Mouse (Mus musculus) hindbrain, embryonic 16.5 days (tissue): ENCODE results near the gene Sim2. TPM values are rescaled to one million over a fixed set of nuclear protein-coding genes. Genes with fewer than 3 reads are reported as not detected.

Source experiments
- ATAC-seq: fragments of 200-750 bp; cut with Nextera tagmentation; 2 replicates; pipeline ENCODE4 v1.8.0; 2017; ENCODE audit warnings: moderate TSS enrichment, moderate library complexity
- H3K27ac ChIP-seq: fragments of 300-500 bp; sonication (generic); 2 replicates; pipeline ENCODE4 v1.5.1; 2014; ENCODE audit warnings: low read depth, mild to moderate bottlenecking, control low read depth, low read length, moderate library complexity
- H3K27me3 ChIP-seq: fragments of 300-500 bp; sonication (generic); replicated peaks from 2 replicates; pipeline ENCODE4 v1.6.1; 2014; ENCODE audit warnings: low read length; ENCODE audit not compliant: control insufficient read depth, insufficient read depth
- H3K36me3 ChIP-seq: fragments of 300-500 bp; sonication (generic); 2 replicates; pipeline ENCODE4 v1.6.1; 2014; ENCODE audit warnings: mild to moderate bottlenecking, low read length, moderate library complexity, mixed read lengths; ENCODE audit not compliant: control insufficient read depth, insufficient read depth
- H3K4me1 ChIP-seq: fragments of 300-500 bp; sonication (generic); 2 replicates; pipeline ENCODE4 v1.6.1; 2014; ENCODE audit warnings: low read depth, low read length; ENCODE audit not compliant: control insufficient read depth, insufficient read depth
- H3K4me2 ChIP-seq: fragments of 300-500 bp; sonication (generic); 2 replicates; pipeline ENCODE4 v1.6.1; 2014; ENCODE audit warnings: mild to moderate bottlenecking, low read length, control low read depth, moderate library complexity
- H3K4me3 ChIP-seq: fragments of 300-500 bp; sonication (generic); 2 replicates; pipeline ENCODE4 v1.5.1; 2014; ENCODE audit warnings: mild to moderate bottlenecking, low read length, control low read depth, moderate library complexity
- H3K9ac ChIP-seq: fragments of 300-500 bp; sonication (generic); 2 replicates; pipeline ENCODE4 v1.6.1; 2014; ENCODE audit warnings: low read depth, mild to moderate bottlenecking, control low read depth, low read length, moderate library complexity
- H3K9me3 ChIP-seq: fragments of 300-500 bp; sonication (generic); 2 replicates; pipeline ENCODE4 v1.6.1; 2014; ENCODE audit warnings: mild to moderate bottlenecking, low read length, moderate library complexity; ENCODE audit not compliant: control insufficient read depth
- WGBS: fragments of 180-500 bp; shearing (Covaris S2); extraction: QIAGEN DNeasy Blood & Tissue Kit; methylation state at CpG from one replicate; pipeline ENCODE4 v1.1.7; 2014; 5-methylcytosine and 5-hydroxymethylcytosine counted together
- polyA plus RNA-seq: library from polyadenylated mRNA; unstranded; fragments of >200 nt; fragmentation: Nextera tagmentation; extraction: Ambion mirVana; gene quantifications from 2 replicates; pipeline ENCODE4 v1.2.1, GENCODE M21; 2015

The Sim2 gene
- polyA plus RNA-seq, 1 experiment from 2014 or later: not detected

DNA sequence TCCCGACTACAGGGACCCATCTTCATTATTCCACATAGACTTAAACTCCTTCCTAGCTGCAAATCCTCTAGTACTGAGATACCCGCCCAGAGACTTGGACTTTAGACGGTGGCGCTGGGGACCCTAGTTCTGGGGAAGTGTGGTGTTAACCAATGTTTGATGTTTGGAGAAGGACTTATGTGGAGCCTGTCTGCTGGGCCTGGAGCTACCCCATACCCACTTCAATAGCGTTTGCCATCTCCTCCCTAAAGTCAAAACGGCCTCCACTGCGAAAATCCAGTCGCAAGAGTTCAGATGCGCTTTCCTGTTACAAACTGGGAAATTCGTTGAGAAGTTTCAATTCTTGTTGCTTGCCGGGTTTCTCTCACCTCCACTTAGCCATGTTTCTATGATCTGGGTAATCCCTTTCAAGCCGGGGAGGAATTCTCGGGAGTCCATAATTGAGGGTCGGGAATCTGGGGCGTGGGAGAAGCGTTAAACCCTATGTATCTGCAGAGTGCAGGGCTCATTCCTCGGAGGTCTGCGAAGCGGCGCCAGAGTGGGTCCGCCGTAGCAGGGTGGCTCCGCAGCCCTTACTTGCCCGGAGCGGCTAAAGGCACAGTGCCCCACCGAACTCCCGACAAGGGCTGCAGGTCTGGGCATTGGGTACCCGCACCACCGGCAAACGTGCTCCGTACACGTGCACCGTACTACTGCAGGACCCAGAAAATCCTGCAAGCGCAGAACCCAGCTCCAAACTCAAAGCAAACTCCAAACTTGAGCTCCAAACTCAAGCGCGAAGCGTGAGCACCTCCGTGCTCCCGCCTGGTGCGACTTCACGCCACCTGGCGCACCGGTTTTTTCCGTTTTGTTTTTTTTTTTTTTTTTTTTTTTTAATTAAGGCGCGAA, 1.5 kb upstream of the Sim2 start:
- Histone ChIP-seq H3K4me3 (no peak overlapping the region), H3K27me3 (peaks cover 66% of the 10 kb centered on the region), H3K9ac (no peak overlapping the region), H3K4me2 (no peak overlapping the region), H3K27ac (no peak overlapping the region), H3K4me1 (peaks cover 5% of the 10 kb centered on the region; the same call in 1 of the 2 replicates), H3K36me3 (no peaks in the 10 kb centered on the region), H3K9me3 (no peaks in the 10 kb centered on the region)
- ATAC-seq: no peak
- WGBS: under 1% methylated on average over 46 of the region's 46 CpGs

DNA sequence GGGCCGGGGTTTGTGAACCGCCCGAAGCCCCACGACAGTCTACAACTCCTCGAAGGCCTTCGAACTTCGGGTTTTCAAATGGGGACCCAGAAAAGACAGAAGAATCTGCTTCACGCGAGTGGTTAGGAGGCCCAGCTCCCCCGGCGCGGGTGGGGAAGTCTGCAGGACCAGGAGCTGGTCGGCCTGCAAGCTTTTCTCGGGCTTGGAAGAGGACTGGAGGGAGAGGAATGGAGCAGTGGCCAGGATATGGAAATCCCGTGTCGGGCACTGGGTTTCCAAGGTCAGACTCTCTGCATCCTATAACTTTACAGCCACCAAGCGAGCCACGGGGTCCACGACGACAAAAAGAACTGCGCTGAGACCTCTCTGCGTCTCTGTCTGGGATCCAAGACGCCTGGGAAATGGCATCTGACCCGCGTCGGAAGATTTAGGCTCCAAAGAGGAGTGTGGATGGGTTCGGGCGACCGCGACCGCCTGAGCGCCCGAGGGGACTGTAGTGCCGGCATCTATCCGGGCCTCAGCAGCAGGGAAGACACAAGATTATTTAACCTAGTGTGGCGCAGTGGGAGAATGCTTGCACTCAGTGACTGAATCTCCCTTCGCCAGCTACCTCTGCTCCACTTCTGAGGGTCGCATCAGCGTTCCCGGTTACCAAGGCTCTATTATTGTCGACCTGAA, 744 bp upstream of the Sim2 start:
- ATAC-seq: no peak
- Histone ChIP-seq H3K4me2 (no peak overlapping the region), H3K9ac (no peak overlapping the region), H3K27me3 (peaks cover 64% of the 10 kb centered on the region), H3K9me3 (no peaks in the 10 kb centered on the region), H3K27ac (no peak overlapping the region), H3K36me3 (no peaks in the 10 kb centered on the region), H3K4me1 (peaks cover 5% of the 10 kb centered on the region; the same call in 1 of the 2 replicates), H3K4me3 (no peak overlapping the region)
- under 1% methylated on average over 41 of the region's 41 CpGs for WGBS

- Histone ChIP-seq H3K9ac (no peak overlapping the region), H3K4me3 (no peak overlapping the region), H3K9me3 (no peaks in the 10 kb centered on the region), H3K36me3 (no peaks in the 10 kb centered on the region), H3K27me3 (peaks cover 66% of the 10 kb centered on the region), H3K27ac (no peak overlapping the region), H3K4me1 (peaks cover 5% of the 10 kb centered on the region; the same call in 1 of the 2 replicates), H3K4me2 (no peak overlapping the region; the same call in 1 of the 2 replicates)
- under 1% methylated on average over 51 of the region's 57 CpGs for WGBS
- no peak for ATAC-seq
Observed at GRCm38 (mm10) chr16:94085603-94086285, 1.0 kb downstream of the Sim2 start.

DNA sequence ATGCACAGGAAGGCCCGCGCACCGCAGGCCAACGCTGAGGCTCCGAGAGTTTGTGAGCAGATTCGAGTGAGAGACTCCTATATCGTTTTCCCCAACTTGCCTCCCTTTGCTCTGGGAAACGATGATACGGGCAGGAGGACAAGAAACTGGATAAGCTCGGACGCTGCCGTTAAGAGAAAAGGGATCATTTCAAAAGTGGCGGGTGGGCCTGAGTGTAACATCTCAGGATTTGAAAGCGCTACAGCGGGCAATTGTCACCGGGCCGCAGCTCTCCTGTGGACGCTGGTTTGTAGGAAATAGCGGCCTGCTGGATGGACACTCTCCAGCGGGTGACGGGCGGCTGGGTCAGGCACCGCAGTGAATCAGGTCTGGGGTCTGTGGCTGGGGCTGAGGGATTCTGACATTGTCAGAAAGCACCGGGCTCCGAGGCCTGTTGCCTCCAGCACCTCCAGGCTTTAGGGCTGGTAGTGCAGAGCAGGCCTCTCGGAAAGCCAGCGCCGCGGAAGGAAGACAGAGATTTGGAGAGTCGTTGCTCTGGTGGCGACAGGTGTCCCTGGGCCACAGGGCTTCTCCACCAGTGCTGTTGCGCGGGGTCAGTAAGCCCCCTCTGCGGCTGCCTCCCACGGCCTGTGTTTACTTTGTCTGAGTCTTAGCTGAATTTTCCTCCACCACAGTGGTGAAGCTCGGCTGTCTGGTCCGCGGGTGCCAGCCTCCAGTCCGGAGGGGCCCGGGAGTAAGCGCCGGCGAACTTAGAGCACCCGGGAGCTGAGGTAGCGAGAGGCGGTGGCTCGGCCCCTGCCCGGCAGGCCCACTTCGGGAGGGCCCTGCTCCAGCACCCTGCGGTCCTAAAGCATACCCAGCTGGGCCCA, 2.2 kb downstream of the Sim2 start:
- peaks cover 67% of the 10 kb centered on the region for H3K27me3 ChIP-seq
- no peak overlapping the region for H3K4me3 ChIP-seq
- H3K4me2 ChIP-seq: no peak overlapping the region
- H3K9me3 ChIP-seq: no peaks in the 10 kb centered on the region
- WGBS: 3% methylated on average over 50 of the region's 50 CpGs
- no peak overlapping the region for H3K9ac ChIP-seq
- no peaks in the 10 kb centered on the region for H3K36me3 ChIP-seq
- H3K27ac ChIP-seq: no peak overlapping the region
- peaks cover 5% of the 10 kb centered on the region; the same call in 1 of the 2 replicates for H3K4me1 ChIP-seq
- no peak for ATAC-seq

DNA sequence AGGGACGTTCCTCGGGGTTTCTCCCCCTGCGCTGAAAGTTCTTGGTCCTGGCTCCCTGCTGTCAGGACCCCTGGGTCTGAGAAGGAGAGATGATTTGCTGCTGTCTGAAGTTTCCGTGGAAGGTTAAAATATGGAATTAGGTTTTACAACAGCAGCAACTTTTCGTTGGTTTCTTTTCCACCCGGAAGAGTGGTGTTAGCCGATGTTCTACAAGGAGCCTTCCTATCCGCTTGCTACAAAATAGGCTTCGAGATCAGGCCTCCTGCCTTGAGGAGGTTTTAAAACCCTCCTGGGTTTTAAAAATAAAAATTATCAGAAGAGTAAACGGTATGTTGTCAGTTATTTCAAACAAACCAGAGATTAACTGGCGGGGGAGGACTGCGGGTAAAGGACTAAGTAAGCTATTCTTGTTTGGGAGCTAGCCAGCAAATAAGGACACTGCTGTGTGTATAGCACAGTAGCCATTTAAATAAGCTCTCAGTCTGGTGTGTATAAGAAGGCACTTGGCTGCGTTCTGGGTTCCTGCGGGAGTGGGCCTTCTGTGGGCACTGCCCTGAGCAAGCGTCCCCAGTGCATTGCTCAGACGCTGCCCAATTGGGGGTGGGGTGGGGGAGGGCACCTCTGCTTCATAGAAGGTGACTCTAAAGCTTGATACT, 3.0 kb downstream of the Sim2 start:
- 3% methylated on average over 16 of the region's 16 CpGs for WGBS
- Histone ChIP-seq H3K9ac (no peak overlapping the region), H3K27me3 (peaks cover 67% of the 10 kb centered on the region), H3K4me1 (peaks cover 5% of the 10 kb centered on the region; the same call in 1 of the 2 replicates), H3K27ac (no peak overlapping the region), H3K36me3 (no peaks in the 10 kb centered on the region), H3K9me3 (no peaks in the 10 kb centered on the region), H3K4me3 (no peak overlapping the region), H3K4me2 (no peak overlapping the region)
- ATAC-seq: no peak

- ATAC-seq: no peak
- WGBS: 2% methylated on average over 11 of the region's 11 CpGs
- no peak overlapping the region for H3K4me3 ChIP-seq
Observed at GRCm38 (mm10) chr16:94088226-94088748, 3.6 kb downstream of the Sim2 start.

GRCm38 (mm10) chr16:94088819-94089692, 4.3 kb downstream of the Sim2 start:
- no peaks in the 10 kb centered on the region for H3K9me3 ChIP-seq
- H3K4me3 ChIP-seq: no peak overlapping the region
- no peak overlapping the region for H3K9ac ChIP-seq
- no peak overlapping the region for H3K27ac ChIP-seq
- no peak overlapping the region for H3K4me2 ChIP-seq
- WGBS: 3% methylated on average over 14 of the region's 14 CpGs
- H3K36me3 ChIP-seq: no peaks in the 10 kb centered on the region
- peaks cover 70% of the 10 kb centered on the region for H3K27me3 ChIP-seq
- ATAC-seq: no peak
- H3K4me1 ChIP-seq: peaks cover 5% of the 10 kb centered on the region; the same call in 1 of the 2 replicates

More at GRCm38 (mm10) chr16:94088226-94088748, 3.6 kb downstream of the Sim2 start:
- Histone ChIP-seq H3K27ac (no peak overlapping the region), H3K9ac (no peak overlapping the region), H3K4me2 (no peak overlapping the region), H3K27me3 (peaks cover 69% of the 10 kb centered on the region), H3K4me1 (peaks cover 5% of the 10 kb centered on the region; the same call in 1 of the 2 replicates), H3K9me3 (no peaks in the 10 kb centered on the region), H3K36me3 (no peaks in the 10 kb centered on the region)
